Mouse (Mus musculus) urinary bladder, postnatal 4 days (tissue): ENCODE data around the gene Gm9821.

Experiments
- DNase-seq, 2 experiments: peaks; one replicate each; pipeline ENCODE4 v3.0.0; 2021 to 2022; ENCODE audit warnings: low spot score in 2 of 2

Gene Gm9821

DNA sequence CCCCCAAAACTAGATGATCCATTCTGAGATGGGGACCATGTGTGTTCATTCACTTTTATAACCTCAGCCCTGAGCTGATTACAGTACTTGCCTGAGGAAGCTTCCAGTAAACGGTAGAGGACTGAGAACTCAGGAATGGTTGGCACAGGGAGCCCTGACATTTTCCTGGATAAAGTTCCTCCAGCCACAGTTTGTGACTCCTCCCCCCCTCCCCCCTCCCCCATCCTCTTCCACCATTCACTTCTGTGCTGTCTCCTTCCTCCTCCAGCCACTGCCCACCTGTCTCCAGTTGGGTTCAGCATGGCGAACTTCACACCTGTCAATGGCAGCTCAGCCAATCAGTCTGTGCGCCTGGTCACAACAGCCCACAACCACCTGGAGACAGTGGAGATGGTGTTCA is 18.6 kb upstream of the Gm9821 start, which contains the start of gene Chrm4:
TSS of gene Chrm4 (plus strand) at position 301 of the 400 bp plus-strand sequence.
- DNase-seq = no peak

DNA sequence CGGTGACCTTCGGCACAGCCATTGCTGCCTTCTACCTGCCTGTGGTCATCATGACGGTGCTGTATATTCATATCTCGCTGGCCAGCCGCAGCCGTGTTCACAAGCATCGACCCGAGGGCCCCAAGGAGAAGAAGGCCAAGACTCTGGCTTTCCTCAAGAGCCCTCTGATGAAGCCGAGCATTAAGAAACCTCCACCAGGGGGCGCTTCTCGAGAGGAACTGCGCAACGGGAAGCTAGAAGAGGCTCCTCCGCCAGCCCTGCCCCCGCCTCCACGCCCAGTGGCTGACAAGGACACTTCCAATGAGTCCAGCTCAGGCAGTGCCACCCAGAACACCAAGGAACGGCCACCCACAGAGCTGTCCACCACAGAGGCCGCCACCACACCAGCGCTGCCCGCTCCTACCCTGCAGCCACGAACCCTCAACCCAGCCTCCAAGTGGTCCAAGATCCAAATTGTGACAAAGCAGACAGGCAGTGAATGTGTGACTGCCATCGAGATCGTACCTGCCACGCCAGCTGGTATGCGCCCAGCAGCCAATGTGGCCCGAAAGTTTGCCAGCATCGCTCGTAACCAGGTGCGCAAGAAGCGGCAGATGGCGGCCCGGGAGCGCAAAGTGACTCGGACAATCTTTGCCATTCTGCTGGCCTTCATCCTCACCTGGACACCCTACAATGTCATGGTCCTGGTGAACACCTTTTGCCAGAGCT is 17.5 kb upstream of the Gm9821 start:
- DNase-seq = peak in 1 of 2 experiments; percentile 86

DNA sequence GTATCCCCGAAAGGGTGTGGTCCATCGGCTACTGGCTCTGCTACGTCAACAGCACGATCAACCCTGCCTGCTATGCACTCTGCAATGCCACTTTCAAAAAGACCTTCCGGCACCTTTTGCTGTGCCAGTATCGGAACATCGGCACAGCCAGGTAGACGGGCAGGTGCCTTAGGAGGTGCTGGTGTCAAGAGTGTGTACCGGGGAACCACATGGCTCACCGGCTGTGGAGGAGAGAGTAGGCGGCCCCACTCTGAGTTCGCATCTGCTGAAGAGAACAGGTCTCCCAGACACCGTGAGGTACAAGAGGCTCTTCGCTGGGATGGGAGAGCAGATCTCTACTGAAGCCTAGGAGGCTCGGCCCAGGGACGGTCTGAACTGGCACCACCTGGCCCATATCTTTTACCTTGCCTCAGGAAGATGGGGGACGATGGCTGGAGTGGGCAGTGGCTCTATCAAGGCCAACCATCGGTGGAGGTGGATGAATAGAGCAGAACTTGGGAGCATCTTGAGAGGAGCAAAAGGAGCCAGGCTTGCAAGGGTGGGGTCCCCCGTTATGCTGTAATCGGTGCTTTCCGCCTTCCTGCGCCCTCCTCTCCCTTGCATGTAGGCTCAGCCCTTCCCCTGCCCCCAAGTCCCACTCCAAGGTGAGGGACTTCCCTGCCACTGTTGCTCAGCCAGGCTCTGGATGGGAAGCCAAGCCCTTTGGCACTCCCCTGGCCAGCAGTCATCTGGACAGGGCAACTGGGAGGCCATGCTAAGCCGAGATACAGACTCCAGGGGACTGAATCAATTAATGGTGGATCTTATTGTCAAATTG is 16.8 kb upstream of the Gm9821 start:
- no peak for DNase-seq

DNA sequence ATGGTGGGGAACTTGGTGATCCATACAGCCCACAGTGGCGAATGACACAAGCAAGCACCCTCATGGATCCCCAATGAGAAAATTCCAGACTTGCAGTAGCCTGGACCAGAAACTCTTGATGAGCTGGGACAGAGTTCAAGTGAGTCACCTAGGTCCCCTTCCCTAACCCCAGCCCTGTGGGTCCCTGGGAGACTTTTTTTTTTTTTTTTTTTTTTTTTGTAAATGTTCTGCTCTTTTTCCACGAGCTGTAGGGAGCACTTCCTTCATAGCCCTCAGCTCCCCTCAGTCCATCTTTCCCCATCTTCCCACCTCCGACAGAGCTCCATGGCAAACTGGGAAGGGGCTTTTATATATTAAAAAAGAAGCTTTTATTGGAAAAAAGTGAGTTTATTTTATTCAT is 16.0 kb upstream of the Gm9821 start:
- DNase-seq = no peak

DNA sequence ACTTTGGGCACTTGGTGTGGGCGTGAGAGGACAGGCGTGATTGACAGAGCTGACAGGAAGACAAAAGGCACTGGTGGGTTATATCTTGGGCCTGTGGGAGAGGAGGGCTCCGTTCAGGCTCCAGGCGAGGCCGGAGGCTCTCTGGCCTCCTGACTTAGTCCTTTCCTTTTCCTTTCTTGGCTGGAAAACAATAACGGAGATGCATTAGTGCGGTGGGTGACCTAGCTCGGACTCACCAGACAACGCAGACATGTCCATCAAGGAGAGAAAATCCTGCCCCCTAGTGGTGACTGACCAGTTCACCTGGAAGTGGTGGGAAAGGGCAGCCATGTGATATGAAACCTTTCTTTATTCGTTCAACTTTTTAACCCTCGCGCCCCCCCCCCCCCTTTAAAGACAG is 15.6 kb upstream of the Gm9821 start:
- DNase-seq = no peak

DNA sequence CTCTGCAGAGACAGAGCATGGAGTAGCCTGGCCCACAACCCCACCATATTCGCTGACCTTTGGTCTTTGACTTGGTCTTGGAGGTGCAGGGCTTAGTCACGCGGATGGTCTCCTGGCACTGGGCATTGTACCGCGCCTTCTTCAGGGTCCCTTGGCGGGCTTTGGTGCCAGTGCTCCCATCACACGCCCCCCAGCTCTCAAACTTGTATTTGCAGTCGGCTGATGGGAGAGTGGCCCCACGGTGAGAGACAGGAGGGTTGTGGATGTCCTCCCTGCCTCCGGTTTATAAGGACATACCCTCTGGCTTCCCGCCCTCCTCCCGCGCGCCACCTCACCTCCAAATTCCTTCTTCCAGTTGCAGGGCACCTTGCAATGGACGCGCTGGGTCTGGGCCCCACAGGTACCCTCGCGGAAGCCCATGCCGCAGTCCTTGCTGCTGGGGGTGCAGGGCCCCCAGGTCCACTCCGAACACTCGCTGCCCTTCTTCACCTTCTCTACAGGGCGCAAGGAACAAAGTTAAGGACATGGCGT is 14.7 kb upstream of the Gm9821 start:
- no peak for DNase-seq

DNA sequence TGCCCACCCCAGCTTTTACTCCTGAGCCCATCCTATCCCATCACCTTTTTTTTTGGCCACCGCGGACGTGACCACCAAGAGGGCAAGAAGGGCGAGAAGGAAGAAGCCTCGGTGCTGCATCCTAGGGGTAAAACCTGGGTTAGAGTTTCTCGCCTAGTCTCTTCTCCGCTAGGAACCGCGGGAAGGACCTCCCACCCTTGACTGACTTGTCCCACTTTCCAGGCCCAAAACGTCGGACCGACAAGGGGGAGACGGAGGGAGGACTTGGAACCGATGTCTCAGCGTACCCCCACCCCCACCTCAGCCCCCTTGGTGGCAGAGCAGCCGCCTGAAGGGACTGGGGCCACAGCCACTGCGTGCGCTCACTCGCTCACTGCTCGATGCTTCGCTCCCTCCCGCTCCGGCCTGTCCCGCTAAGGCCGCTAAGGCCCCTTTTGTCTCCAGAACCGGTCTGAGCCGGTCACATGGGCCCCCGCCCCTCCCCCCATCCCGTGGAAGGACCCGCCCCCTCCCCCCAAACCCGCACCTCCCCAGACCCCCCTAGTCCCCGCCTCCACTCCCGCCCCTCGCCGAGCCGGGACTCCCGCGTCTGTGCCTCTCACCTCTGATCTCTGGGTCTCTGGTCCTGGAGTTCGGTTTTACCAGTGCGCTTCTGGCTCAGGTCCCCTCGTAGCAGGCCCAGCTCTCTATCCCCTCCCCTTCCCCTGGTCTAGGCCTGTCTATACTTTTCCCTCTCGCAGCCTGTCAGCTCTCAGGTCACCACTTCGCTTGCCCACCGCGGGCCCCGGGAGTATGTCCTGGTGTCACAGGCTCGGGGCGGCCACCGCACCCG is 14.0 kb upstream of the Gm9821 start:
- peak; percentile 63 to 77 for DNase-seq

DNA sequence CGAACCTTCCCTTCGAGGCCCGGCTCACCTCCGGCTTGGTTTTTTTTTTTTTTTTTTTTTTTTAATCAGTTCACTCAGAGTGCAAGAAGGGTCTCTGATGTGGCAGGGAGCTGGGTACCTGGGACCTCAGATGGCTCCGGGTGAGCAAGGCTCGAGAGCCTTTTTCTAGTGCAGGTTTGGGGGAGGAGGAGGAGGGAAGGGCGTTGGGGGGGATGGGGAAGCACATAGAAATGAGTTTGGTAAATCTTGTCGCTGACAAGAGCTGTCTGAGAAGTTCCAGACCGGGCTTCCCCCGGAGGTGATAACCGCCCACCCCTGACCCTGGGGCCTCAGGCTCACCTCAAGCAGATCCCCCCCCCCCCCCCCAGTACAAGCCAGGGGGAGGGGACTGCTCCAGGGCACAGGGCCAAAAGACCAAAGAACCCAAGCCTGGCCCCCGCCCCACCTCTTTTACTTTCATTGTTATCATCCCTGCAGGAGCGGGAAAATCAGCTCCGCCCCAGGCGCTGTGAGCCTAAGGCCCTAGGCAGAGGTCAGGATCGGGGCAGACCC is 13.3 kb upstream of the Gm9821 start, which contains the start of gene Mdk:
TSS of gene Mdk (minus strand) at position 138 of the 552 bp plus-strand sequence.
- peak in 1 of 2 experiments; percentile 56 for DNase-seq

DNA sequence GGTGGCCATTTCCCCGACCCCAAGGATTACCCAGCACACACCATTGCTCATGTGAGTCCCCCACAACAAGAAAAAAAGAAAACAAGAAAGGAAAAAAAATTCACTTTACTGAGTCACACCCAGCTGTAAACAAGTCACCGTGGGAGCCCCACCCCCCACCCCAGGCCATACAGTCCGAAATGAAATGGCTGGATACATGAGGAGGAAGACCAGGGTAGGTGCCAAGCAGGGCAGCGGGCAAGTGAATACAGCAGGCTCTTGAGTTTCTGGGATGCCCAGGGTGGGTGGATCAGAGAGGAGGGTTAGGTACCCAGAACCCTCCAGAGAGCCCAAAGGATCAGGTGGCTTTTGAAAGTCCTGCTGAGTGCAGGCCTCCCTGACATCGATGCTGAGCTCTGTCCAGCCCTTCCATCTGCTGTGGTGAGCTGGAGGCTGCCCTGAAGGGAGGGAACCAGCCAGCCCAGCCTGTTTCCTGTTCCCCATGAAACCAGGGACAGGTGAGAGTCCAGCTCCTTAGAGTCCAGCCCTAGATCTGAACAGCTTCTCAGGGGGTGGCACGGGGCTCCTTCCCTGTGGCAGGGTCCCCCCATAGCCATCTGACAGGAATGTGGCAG is 12.7 kb upstream of the Gm9821 start:
- no peak for DNase-seq

DNA sequence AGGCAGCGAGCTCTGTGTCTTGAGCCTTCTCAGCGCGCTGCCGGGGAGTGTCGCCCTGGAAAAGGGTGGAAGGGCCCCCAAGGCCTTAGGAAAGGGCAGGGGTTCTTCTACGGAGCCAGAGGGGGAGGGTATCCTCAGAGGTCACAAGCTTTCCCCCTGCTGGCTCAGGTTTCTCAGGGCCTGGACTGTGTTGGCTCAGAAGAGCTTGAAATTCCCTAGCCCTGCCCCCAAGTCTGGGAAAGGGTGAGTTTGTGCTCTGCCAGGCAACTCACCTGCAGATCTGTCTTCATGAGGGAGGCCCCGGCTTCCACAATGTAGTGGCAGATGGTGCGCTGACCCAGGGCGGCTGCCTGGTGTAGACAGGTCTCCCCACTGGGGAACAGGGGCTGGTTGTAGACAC is 12.0 kb upstream of the Gm9821 start:
- DNase-seq = no peak

DNA sequence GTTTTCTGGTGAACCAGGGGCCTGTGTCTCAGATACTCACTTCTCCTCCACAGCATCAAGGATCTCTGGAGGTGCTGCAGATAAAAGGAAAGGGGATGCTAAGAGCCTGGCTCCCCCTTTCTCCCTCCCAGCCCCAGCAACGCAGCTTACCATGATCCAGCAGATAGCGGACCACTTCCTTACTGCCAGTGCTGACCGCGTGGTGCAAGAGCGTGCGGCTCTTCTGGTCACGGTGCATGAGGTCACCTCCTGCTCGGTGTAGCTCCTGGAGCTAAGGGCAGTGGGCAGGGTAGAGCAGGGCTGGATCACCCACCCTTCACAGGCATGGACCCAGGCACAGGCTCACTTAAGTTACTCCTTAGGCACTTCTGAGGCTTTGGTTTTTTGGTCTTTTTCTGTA is 11.5 kb upstream of the Gm9821 start:
- DNase-seq = no peak

DNA sequence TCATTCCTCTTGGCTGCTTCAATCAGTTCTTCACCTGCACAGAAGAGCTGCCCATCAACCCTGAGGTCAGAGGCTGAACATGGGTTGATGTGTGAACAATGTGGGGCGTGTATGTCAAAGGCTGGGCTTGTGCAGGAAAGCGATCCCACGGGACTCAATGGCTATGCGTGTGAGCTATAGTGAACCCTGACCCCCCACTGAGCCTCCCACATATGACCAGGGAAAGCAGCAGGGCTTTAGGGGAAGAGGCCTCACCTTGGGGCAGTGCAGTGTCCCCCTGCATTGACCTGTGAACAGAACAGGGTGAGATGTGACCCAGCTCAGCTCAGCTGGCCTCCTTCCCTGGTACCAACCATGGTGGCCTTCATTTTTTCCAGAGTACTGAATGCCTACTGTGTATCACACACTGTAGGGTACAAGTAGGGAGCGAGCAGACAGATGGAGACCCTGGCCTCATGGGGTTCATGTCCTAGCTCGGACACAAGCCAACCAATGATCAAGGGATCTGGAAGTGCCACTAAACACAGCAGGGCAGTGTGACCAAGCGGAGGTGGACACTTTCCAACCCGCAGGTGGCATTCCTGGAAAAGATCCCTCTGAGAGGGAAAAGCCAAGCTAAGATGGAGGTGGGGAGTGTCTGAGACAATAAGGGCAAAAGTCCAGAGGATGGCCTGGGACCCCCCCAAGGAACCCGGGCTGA is 10.5 kb upstream of the Gm9821 start:
- no peak for DNase-seq

DNA sequence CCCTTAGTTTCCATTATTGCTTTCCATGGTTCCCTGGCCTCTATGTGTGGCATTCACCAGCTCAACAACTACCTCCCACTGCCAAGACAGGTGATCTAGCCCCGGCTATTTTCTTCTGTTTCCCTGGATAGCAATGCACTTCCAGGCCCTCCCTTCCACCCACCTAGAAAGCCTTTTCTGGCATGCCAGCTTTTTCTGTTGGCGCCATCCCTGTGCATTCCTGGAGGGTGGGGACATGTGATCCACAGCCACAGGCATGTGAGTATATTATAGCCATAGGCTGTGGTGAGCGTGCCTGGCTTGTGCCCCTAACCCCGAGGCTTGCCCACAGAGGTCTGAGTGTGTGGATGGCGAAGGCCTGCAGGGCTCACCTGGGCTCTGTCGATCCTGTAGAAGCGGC is 9.3 kb upstream of the Gm9821 start:
- DNase-seq = no peak

DNA sequence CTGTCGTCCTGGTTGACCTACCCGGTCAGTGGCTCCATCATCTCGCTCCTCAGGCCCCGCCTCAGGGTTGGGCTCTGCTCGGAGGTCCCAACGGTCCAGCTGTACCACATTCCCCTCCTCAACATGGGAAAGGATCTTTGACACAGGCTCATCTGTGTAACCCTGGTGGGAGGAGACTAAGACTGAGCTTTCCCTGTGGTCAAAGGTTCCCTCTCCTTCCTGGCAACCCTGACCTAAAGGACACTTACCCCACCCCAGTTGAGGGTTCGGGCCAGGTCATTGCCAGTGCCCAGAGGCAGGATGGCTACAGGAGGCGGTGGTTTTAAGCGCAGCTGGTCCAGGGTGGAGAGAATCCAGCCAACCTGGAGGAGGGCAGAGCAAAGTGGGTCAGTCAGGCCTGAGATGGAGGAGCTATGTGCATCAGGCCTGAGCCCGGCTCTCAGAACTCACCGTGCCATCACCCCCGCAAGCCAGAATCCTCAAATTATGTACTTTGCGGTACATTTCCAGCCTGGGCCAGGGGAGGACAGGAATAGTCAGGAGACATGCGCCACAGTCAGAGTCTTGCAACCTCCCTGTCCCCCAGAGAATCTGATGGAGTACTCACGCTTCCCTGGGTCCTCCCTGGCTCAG is 6.1 kb upstream of the Gm9821 start:
- DNase-seq = no peak

DNA sequence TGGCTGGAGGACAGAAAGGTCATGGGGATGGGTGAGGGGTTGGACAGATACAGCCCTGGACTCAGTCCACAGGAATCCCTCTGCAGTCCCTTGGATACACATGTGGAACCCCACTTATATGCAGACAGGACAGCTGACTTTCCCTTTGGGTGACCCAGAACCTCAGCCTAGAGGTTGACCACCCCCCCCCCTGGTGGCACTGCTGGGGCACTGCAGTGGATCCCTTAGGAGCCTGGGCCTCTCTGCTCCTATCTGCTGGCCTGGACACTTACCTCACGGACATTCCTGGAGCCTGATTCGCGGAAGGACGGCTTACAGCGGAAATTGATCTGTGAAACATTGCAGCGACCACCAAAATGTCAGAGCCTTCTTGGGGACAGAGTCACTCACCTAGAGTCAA is 3.1 kb upstream of the Gm9821 start:
- no peak for DNase-seq

DNA sequence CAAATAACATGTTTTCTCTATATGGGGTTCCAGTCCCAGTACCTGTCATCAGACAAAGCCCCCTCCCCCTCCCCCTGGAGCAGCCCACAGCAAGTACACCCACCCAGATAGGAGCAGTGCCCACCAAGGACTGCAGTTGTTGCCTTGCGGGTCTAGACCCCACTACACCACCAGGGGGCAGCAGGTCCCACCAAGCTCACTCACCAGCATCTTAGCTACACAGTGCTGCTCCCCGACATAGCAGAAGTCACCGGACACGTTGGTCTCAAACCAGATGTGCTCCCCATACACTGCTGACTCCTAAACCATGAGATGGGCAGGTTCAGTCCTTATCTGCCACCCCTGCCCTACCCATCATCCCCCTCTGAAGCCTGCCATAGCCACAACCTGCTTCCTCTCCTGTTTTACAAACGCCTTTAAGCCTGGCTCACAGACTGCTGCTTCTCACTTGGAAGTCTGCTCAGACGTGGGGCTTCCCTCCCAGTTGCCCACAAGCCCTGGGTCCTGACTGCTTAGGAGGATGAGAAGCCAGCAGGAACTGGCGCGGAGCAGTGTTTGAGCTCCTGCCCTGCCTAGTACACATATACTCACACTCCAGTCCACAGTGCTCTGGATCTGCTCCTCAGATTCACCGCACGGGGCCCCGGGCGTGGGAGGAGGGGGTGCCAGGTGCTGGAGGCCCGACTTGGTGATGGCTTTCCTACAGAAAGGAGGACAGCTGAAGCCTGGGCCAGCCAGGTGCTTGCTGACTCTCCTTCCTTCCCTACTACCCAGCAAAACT is 1.1 kb upstream of the Gm9821 start:
- DNase-seq = peak in 1 of 2 experiments; percentile 86

DNA sequence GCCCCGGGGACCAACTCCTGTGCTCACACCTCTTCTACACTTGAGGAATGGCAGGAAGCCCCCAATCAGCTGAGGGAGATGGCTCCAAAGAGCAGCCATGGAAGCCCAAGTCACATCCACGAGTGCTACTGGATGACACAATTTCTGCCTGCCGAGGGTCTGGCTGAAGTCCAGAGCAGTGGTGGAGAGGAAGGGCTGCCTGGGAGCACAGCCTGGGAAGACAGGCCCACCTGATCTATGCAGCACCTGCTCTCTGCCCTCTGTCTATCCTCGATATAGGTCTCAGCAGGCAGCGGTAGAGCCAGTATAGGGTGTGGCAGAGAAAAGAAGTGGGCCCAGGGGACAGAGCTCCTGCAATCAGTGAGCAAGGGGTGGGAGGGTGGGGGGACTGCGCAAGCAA is 1.3 kb downstream of the Gm9821 start:
- no peak for DNase-seq

DNA sequence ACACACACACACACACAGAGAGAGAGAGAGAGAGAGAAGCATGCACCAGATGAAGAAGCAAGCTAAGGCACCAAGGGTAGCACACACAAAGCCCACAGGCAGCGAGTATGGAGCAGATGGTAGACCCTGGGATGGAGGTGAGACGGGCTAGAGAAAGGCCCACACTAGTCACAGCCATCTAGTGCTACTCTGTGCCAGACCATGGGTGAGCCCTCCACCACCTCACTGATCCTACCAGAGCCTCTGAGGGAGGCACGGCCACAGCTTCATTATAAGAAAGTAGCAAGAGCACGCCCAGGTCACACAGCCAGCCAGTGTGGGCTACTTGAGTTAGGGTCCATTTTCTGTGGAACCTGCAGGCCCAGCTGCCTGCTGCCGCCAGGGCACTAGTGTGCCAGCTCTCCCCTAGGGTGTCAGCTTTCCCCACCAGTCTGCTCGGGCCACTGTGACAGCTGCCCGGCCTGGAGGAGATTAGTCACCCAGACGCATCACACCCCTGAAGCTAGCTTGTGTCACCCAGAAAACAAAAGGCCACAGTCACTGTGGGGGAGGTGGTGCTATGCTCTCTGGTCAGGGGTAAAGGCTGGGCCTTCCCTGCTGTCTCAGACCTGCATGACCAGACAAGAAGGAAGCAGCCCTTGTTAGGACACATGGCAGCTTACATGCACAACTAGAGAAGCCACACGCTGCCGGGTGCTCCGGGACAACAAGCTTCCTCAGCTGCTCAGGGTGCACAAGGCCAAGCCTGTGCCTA is 2.1 kb downstream of the Gm9821 start:
- no peak for DNase-seq

DNA sequence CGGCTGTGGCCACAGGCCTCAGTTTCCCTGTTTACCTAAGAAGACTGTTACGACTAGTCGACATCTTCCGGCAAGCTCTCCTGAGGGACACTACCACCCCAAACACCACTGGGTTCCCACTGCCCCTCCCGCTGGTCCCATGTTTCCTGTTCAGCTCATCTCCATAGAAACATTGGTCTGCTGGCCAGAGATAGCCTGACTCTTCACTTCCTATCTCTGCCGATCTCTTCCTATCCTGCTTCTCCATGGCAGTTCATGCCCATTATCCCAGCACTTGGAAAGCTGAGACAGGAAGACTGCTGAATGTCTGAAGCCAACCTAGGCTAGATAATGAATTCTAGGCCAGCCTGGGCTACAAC is 2.6 kb downstream of the Gm9821 start:
- DNase-seq = no peak
